In the genomic region with DNA sequence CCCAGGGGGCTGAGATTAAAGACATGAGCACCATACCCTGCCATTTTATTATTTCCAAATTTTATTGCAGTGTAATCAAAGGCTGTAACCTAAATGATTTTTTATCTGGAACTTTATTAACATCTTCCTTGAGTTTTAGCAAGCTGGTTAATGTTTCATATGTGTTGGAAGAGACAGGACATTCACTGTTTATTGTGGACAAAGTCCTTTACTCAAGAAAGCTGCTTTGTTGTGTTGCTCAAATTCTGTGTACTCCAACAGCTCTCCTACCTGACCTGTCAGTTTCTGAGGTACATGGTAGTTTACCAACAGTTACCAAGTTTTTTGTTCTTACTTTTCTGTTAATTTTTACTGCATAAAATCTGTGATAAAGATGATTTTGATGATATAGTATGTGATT, we compare ENCODE assay signal across 21 mouse cellular contexts. TPM values are rescaled to one million over a fixed set of nuclear protein-coding genes. Genes with fewer than 3 reads are reported as not detected.
DNase-seq lines count a peak whose midpoint lies in the region; ATAC-seq and TF ChIP-seq lines count a peak whose summit lies in the region.
"Had no signal": no experiment of that assay in that cellular context is flagged by ENCODE, and none has a peak within 500 bp of the region (broad histone marks: within the 10 kb centered on the region; RNA-seq: fewer than 3 reads in every experiment).

No protein-coding gene starts in this region.

- DNase-seq in kidney, adult 2 months = peak; percentile 69
- DNase-seq in kidney, adult 18-20 months = no peak
- peak; percentile 69 for DNase-seq in kidney, adult 9 months
- DNase-seq in liver, adult 2 months (ENCODE audit: extremely low read depth, low read depth, low spot score) = peak; percentile 84
- DNase-seq in liver = no peak
- DNase-seq: adrenal gland, adult 2 months; adrenal gland, adult 8-10 months; adrenal gland, postnatal 10 days; adrenal gland, postnatal 14 days; adrenal gland, postnatal 25 days; adrenal gland, postnatal 36 days; B cell, adult 2 months; cerebellum, adult 11 months; cerebellum, adult 11-12 months; cerebellum, adult 18-20 months had no signal

- H3K9ac ChIP-seq in kidney, embryonic 14.5 days (ENCODE audit: low read depth, low read length) = no peak overlapping the region
- no peak overlapping the region for H3K9ac ChIP-seq in liver, adult 2 months (ENCODE audit: low read depth, low read length)

- no peaks in the 10 kb centered on the region for H3K27me3 ChIP-seq in kidney, adult 2 months (replicated peaks; ENCODE audit: control insufficient read depth, insufficient read depth, low read length)
- no peaks in the 10 kb centered on the region for H3K27me3 ChIP-seq in kidney, embryonic 14.5 days (ENCODE audit: control insufficient read depth, insufficient read depth, low read length)
- H3K27me3 ChIP-seq in liver, adult 2 months (ENCODE audit: control insufficient read depth, insufficient read depth, low read length) = no peaks in the 10 kb centered on the region
- H3K27me3 ChIP-seq: CH12.LX had no signal

- no peak for TF ChIP-seq CTCF in kidney, adult 2 months (conservative IDR thresholded peaks at IDR 0.05; ENCODE audit: insufficient read depth, insufficient read length, low read depth, low read length)
- TF ChIP-seq CTCF in liver, adult 2 months (IDR thresholded peaks at IDR 0.05; ENCODE audit: low read depth, low read length) = no peak

- no peaks in the 10 kb centered on the region for H3K36me3 ChIP-seq in kidney, adult 2 months (ENCODE audit: control insufficient read depth, insufficient read depth, low read length)
- H3K36me3 ChIP-seq in kidney, embryonic 14.5 days (ENCODE audit: control insufficient read depth, insufficient read depth, low read length) = no peaks in the 10 kb centered on the region
- no peaks in the 10 kb centered on the region for H3K36me3 ChIP-seq in liver, adult 2 months (ENCODE audit: control insufficient read depth, insufficient read depth, low read length)

- no peaks in the 10 kb centered on the region for H3K79me2 ChIP-seq in liver, adult 2 months (ENCODE audit: control insufficient read depth, insufficient read depth, low read length)

- no peak for TF ChIP-seq POLR2A in kidney, adult 2 months (IDR thresholded peaks at IDR 0.05; ENCODE audit: low read depth, low read length)
- TF ChIP-seq POLR2A in liver, adult 2 months (IDR thresholded peaks at IDR 0.05; ENCODE audit: extremely low read depth, insufficient read depth, low read length) = no peak

- H3K4me2 ChIP-seq in kidney, embryonic 14.5 days (replicated peaks; ENCODE audit: low read depth, low read length) = no peak overlapping the region

- H3K27ac ChIP-seq in kidney, adult 2 months (ENCODE audit: insufficient read depth, low read depth, low read length) = no peak overlapping the region; the same call in 1 of the 2 replicates
- no peak overlapping the region for H3K27ac ChIP-seq in kidney, embryonic 14.5 days (ENCODE audit: low read depth, low read length)
- no peak overlapping the region; the same call in 1 of the 2 replicates for H3K27ac ChIP-seq in liver, adult 2 months (replicated peaks; ENCODE audit: insufficient read depth, low read depth, low read length)

- peaks cover 8% of the 10 kb centered on the region for H3K4me1 ChIP-seq in kidney, adult 2 months (ENCODE audit: control insufficient read depth, insufficient read depth, low read length)
- no peaks in the 10 kb centered on the region for H3K4me1 ChIP-seq in kidney, embryonic 14.5 days (ENCODE audit: control insufficient read depth, insufficient read depth, low read length)
- H3K4me1 ChIP-seq in liver, adult 2 months (ENCODE audit: control insufficient read depth, insufficient read depth, low read length) = peaks cover 4% of the 10 kb centered on the region

- no peak overlapping the region for H3K4me3 ChIP-seq in kidney, adult 2 months (ENCODE audit: insufficient read depth, low read depth, low read length)
- no peak overlapping the region for H3K4me3 ChIP-seq in kidney, embryonic 14.5 days (ENCODE audit: low read length)
- no peak overlapping the region for H3K4me3 ChIP-seq in liver, adult 2 months (ENCODE audit: insufficient read depth, low read depth, low read length)

- H3K9me3 ChIP-seq in kidney, embryonic 14.5 days (ENCODE audit: control insufficient read depth, low read length) = no peaks in the 10 kb centered on the region
- H3K9me3 ChIP-seq: G1E had no signal

- ATAC-seq in kidney, embryonic 14.5 days (ENCODE audit: low FRiP score, low TSS enrichment) = no peak
- ATAC-seq: activated CD4-positive, CD25-positive, alpha-beta regulatory T cell, adult 4 months; CD4-positive, CD25-positive, alpha-beta regulatory T cell, adult 4 months; Patski had no signal

RNA-seq across cellular contexts. Expression of a gene that starts 16.7 kb away (rescaled TPM):
- 5.9 and 6.4 TPM in 2 replicates for polyA plus RNA-seq in kidney, adult 2 months (2012; rRNA removed)
- 20.3 and 24.2 TPM in 2 replicates for polyA plus RNA-seq in kidney, embryonic 14.5 days (2014; fragmentation: Nextera tagmentation; extraction: Ambion mirVana)
- 5.4 and 6.7 TPM in 2 replicates for total RNA-seq in liver, adult 2 months (2014; rRNA removed)
- 2.3 and 3.3 TPM in 2 replicates for polyA plus RNA-seq in liver, adult 2 months (2012; rRNA removed)

RNA-seq across cellular contexts. Expression of a gene that starts 23.4 kb away (rescaled TPM):
- polyA plus RNA-seq in kidney, adult 2 months (2012; rRNA removed) = 3.0 and 3.4 TPM in 2 replicates
- polyA plus RNA-seq in kidney, embryonic 14.5 days (2014; fragmentation: Nextera tagmentation; extraction: Ambion mirVana) = 48.5 and 48.9 TPM in 2 replicates
- total RNA-seq in liver, adult 2 months (2014; rRNA removed) = 1.0 and 1.8 TPM in 2 replicates
- 0.22 and 0.35 TPM in 2 replicates for polyA plus RNA-seq in liver, adult 2 months (2012; rRNA removed)

Comparison
In these comparisons a context has a peak if more than half of its experiments do, and no peak if none do; other contexts are left out.
1. DNase-seq: peak in kidney, adult 2 months (single experiment), kidney, adult 9 months (single experiment) and liver, adult 2 months (single experiment); none in kidney, adult 18-20 months (single experiment) and liver (single experiment).
2. RNA of a gene that starts 23.4 kb away (polyA plus RNA-seq): 48.5 to 48.9 TPM in kidney, embryonic 14.5 days; 3.0 to 3.4 TPM in kidney, adult 2 months and 0.22 to 0.35 TPM in liver, adult 2 months; every median in the first group is over 10 times any median in the second.